Mouse (Mus musculus) embryo, embryonic 9.5 days (tissue): ENCODE data around the gene Taf13.

Source experiments
- DNase-seq: peaks from one replicate; pipeline ENCODE4 v3.0.0-alpha.2; 2017; ENCODE audit errors: extremely low spot score

Taf13 gene

GRCm38 (mm10) chr3:108572309-108573010, 962 bp downstream of the Taf13 start:
- DNase-seq, result no peak

- DNase-seq, result no peak
Measured at GRCm38 (mm10) chr3:108574018-108574417, 2.5 kb downstream of the Taf13 start.

- no peak for DNase-seq
Measured at GRCm38 (mm10) chr3:108584580-108584979, 13.1 kb downstream of the Taf13 start.

GRCm38 (mm10) chr3:108588446-108588845, 16.9 kb downstream of the Taf13 start:
- DNase-seq, result no peak

GRCm38 (mm10) chr3:108590786-108591529, 19.5 kb downstream of the Taf13 start, which contains the start of gene Wdr47:
Gene Wdr47 (plus strand): TSS chr3:108591279.
- DNase-seq, result peak; percentile 97

GRCm38 (mm10) chr3:108591530-108592522, 20.3 kb downstream of the Taf13 start:
- DNase-seq, result peak; percentile 42

- DNase-seq, result no peak
Measured at GRCm38 (mm10) chr3:108608906-108609305, 37.4 kb downstream of the Taf13 start.
